Mouse (Mus musculus) liver, postnatal 0 days (tissue): ENCODE results near the gene Pax2. TPM values are rescaled to one million over a fixed set of nuclear protein-coding genes. Genes with fewer than 3 reads are reported as not detected.
A peak's percentile ranks its signal among the peaks of the same experiment; 100 is the strongest.

ENCODE experiments used
- ATAC-seq: fragments of 200-750 bp; cut with Nextera tagmentation; 2 replicates; pipeline ENCODE4 v1.8.0; 2017; ENCODE audit warnings: mild to moderate bottlenecking, moderate library complexity
- DNase-seq: peaks from one replicate; pipeline ENCODE4 v3.0.0-alpha.2; 2016
- H3K27ac ChIP-seq: fragments of 300-500 bp; sonication (generic); 2 replicates; pipeline ENCODE4 v1.5.1; 2014; ENCODE audit warnings: antibody characterized with exemption, moderate library complexity, mild to moderate bottlenecking, low read depth
- H3K27me3 ChIP-seq: fragments of 300-500 bp; sonication (generic); 2 replicates; pipeline ENCODE4 v1.6.1; 2014; ENCODE audit warnings: low read length, control low read depth, mixed read lengths; ENCODE audit not compliant: insufficient read depth
- H3K36me3 ChIP-seq: fragments of 300-500 bp; sonication (generic); replicated peaks from 2 replicates; pipeline ENCODE4 v1.6.1; 2014; ENCODE audit warnings: mild to moderate bottlenecking, control low read depth, low read length, moderate library complexity, mixed read lengths; ENCODE audit not compliant: insufficient read depth
- H3K4me1 ChIP-seq: fragments of 300-500 bp; sonication (generic); 2 replicates; pipeline ENCODE4 v1.6.1; 2014; ENCODE audit warnings: antibody characterized with exemption, mild to moderate bottlenecking, control low read depth; ENCODE audit not compliant: insufficient read depth
- H3K4me2 ChIP-seq: fragments of 300-500 bp; sonication (generic); 2 replicates; pipeline ENCODE4 v1.6.1; 2014; ENCODE audit warnings: low read depth, mild to moderate bottlenecking, low read length, moderate library complexity, mixed read lengths
- H3K4me3 ChIP-seq: fragments of 300-500 bp; sonication (generic); 2 replicates; pipeline ENCODE4 v1.5.1; 2014; ENCODE audit warnings: low read depth, low read length
- H3K9ac ChIP-seq: fragments of 300-500 bp; sonication (generic); replicated peaks from 2 replicates; pipeline ENCODE4 v1.6.1; 2014; ENCODE audit warnings: mild to moderate bottlenecking, moderate library complexity
- H3K9me3 ChIP-seq: fragments of 300-500 bp; sonication (generic); 2 replicates; pipeline ENCODE4 v1.6.1; 2016; ENCODE audit warnings: mild to moderate bottlenecking, control low read depth, low read length, mixed read lengths
- CTCF ChIP-seq: sonication (generic); IDR thresholded peaks from 2 replicates; pipeline ENCODE4 v1.5.1; 2016; ENCODE audit warnings: antibody characterized with exemption, low read depth
- EP300 ChIP-seq: IDR thresholded peaks from 2 replicates; pipeline ENCODE4 v1.6.1; 2016; ENCODE audit warnings: antibody characterized with exemption, low read depth, mild to moderate bottlenecking
- WGBS: fragments of 180-500 bp; shearing (Covaris S2); extraction: QIAGEN DNeasy Blood & Tissue Kit; methylation state at CpG from one replicate; pipeline ENCODE4 v1.1.7; 2014; ENCODE audit not compliant: insufficient replicate concordance; 5-methylcytosine and 5-hydroxymethylcytosine counted together
- polyA plus RNA-seq: library from polyadenylated mRNA; unstranded; fragments of >200 nt; fragmentation: Nextera tagmentation; extraction: Ambion mirVana; gene quantifications from 2 replicates; pipeline ENCODE4 v1.2.1, GENCODE M21; 2015

Pax2 gene
- polyA plus RNA-seq, 1 experiment from 2014 or later, result not detected

GRCm38 (mm10) chr19:44756421-44757230 lies 781 bp downstream of the Pax2 start:
- no peak for DNase-seq
- Histone ChIP-seq H3K4me3 (peak overlapping the region; percentile 36), H3K27me3 (peaks cover 99% of the 10 kb centered on the region), H3K4me2 (peak overlapping the region; percentile 57), H3K27ac (no peak overlapping the region), H3K36me3 (no peaks in the 10 kb centered on the region), H3K9ac (no peak overlapping the region), H3K9me3 (no peaks in the 10 kb centered on the region), H3K4me1 (peaks cover 9% of the 10 kb centered on the region)
- 1% methylated on average over 64 of the region's 71 CpGs for WGBS
- no peak for TF ChIP-seq EP300
- ATAC-seq, result no peak

GRCm38 (mm10) chr19:44757231-44757871 lies 1.5 kb downstream of the Pax2 start:
- Histone ChIP-seq H3K4me1 (peaks cover 9% of the 10 kb centered on the region), H3K4me3 (0 out of 2 replicates have a peak overlapping the region, but pooled peaks have one; percentile 36), H3K27me3 (peaks cover 99% of the 10 kb centered on the region), H3K36me3 (no peaks in the 10 kb centered on the region), H3K9me3 (no peaks in the 10 kb centered on the region), H3K4me2 (0 out of 2 replicates have a peak overlapping the region, but pooled peaks have one; percentile 57), H3K27ac (no peak overlapping the region), H3K9ac (no peak overlapping the region)
- 3% methylated on average over 34 of the region's 38 CpGs for WGBS
- no peak for DNase-seq
- no peak for ATAC-seq
- no peak for TF ChIP-seq CTCF
- no peak for TF ChIP-seq EP300

DNA sequence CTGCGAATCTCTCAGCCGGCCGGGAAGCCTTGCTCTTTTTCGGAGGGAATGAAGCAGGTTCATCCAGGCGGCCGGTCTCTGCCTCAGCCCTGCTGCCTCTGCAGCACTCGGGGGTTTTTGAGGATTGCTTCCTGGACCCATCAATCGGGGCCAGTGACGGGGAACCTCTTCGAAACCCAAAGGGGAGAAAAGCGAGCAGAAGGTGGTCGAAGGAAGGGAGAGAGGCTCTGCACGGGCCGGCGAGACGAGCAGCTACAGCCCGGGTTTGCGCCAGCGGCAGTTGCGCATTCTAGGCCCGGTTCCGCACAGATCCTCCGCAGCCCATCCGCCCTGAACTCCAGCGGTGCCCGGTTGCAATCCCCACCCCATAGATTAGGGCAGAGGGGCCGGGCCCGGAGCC lies 3.0 kb downstream of the Pax2 start:
- WGBS, result 2% methylated on average over 27 of the region's 28 CpGs
- H3K9ac ChIP-seq, result no peak overlapping the region
- H3K4me1 ChIP-seq, result peaks cover 9% of the 10 kb centered on the region
- H3K4me3 ChIP-seq, result no peak overlapping the region
- no peaks in the 10 kb centered on the region for H3K9me3 ChIP-seq
- H3K4me2 ChIP-seq, result no peak overlapping the region
- H3K36me3 ChIP-seq, result no peaks in the 10 kb centered on the region
- ATAC-seq (no peak), DNase-seq (no peak)
- no peak overlapping the region for H3K27ac ChIP-seq
- TF ChIP-seq CTCF, result no peak
- no peak for TF ChIP-seq EP300
- peaks cover 98% of the 10 kb centered on the region for H3K27me3 ChIP-seq

DNA sequence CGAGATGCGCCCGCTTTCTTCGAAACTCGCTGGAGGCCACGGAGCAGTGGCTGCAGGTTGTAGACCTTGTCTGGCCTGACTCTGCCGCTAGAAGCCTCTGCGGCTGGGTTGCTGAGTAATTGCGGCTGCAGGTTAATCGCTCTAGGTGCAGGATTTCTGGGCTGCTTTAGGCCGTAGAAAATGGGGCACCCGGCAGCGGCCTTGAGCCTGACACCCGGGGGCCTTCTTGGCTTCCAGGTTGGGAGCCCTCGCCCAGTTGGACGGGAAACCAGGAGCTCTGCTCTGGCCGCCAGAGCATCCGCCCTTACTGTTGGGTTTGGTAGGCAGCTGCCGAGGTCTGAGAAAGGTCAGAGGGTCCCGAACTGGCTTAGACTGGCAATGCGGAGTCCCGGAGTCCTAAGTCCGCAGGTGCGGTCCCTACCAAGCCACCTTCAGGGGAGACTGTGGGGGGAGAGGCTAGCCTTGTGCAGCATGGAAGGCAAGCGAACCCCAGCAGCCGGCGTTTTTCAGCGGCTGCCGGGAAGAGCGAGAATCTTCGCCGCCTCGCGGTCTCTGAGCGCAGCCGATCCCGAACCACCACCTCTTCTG lies 3.8 kb downstream of the Pax2 start:
- no peak for TF ChIP-seq CTCF
- no peak for TF ChIP-seq EP300
- WGBS, result 2% methylated on average over 37 of the region's 37 CpGs
- no peak overlapping the region for H3K4me3 ChIP-seq

GRCm38 (mm10) chr19:44760259-44761131 lies 4.7 kb downstream of the Pax2 start:
- Histone ChIP-seq H3K36me3 (no peaks in the 10 kb centered on the region), H3K9ac (no peak overlapping the region), H3K27me3 (peaks cover 97% of the 10 kb centered on the region), H3K4me1 (peaks cover 9% of the 10 kb centered on the region), H3K4me3 (no peak overlapping the region), H3K9me3 (no peaks in the 10 kb centered on the region), H3K27ac (no peak overlapping the region), H3K4me2 (no peak overlapping the region)
- DNase-seq, result no peak
- no peak for ATAC-seq
- TF ChIP-seq CTCF (no peak), EP300 (no peak)
- 4% methylated on average over 39 of the region's 39 CpGs for WGBS

More for the DNA sequence above, 3.8 kb downstream of the Pax2 start:
- H3K36me3 ChIP-seq, result no peaks in the 10 kb centered on the region
- ATAC-seq, result no peak
- peaks cover 9% of the 10 kb centered on the region for H3K4me1 ChIP-seq
- H3K9me3 ChIP-seq, result no peaks in the 10 kb centered on the region
- no peak overlapping the region for H3K27ac ChIP-seq
- peaks cover 98% of the 10 kb centered on the region for H3K27me3 ChIP-seq
- no peak for DNase-seq
- H3K4me2 ChIP-seq, result no peak overlapping the region
- no peak overlapping the region for H3K9ac ChIP-seq
